In genomic region chr2:160413982-160414381, GRCm38 (mm10) we compare ENCODE assay signal across 10 mouse cellular contexts. TPM values are rescaled to one million over a fixed set of nuclear protein-coding genes. Genes with fewer than 3 reads are reported as not detected.
A peak's percentile ranks its signal among the peaks of the same experiment; 100 is the strongest.
DNase-seq lines count a peak whose midpoint lies in the region; ATAC-seq and TF ChIP-seq lines count a peak whose summit lies in the region.
"Had no signal": no experiment of that assay in that cellular context is flagged by ENCODE, and none has a peak within 500 bp of the region (broad histone marks: within the 10 kb centered on the region; RNA-seq: fewer than 3 reads in every experiment).

No protein-coding gene starts in this region.

- no peaks in the 10 kb centered on the region for H3K27me3 ChIP-seq in heart, embryonic 10.5 days (ENCODE audit: insufficient read depth, poor library complexity, severe bottlenecking)
- no peaks in the 10 kb centered on the region for H3K27me3 ChIP-seq in lung, postnatal 0 days (replicated peaks; ENCODE audit: insufficient read depth, low read length)
- H3K27me3 ChIP-seq: limb, embryonic 12.5 days had no signal

- 94% methylated on average over 5 of the region's 5 CpGs for WGBS in heart, embryonic 10.5 days
- WGBS in lung, postnatal 0 days, result 98% methylated on average over 5 of the region's 5 CpGs

- H3K4me1 ChIP-seq in heart, embryonic 10.5 days, result no peaks in the 10 kb centered on the region
- no peaks in the 10 kb centered on the region for H3K4me1 ChIP-seq in lung, postnatal 0 days (ENCODE audit: insufficient read depth, low read depth, low read length)
- H3K4me1 ChIP-seq: limb, embryonic 12.5 days had no signal

- no peak overlapping the region for H3K4me2 ChIP-seq in lung, postnatal 0 days (replicated peaks; ENCODE audit: low read depth, low read length)
- H3K4me2 ChIP-seq: limb, embryonic 12.5 days had no signal

- TF ChIP-seq EP300 in lung, postnatal 0 days (IDR thresholded peaks at IDR 0.05), result no peak

- peak; percentile 47 for TF ChIP-seq CTCF in lung, postnatal 0 days (IDR thresholded peaks at IDR 0.05)

- H3K4me3 ChIP-seq in heart, embryonic 10.5 days, result no peak overlapping the region
- H3K4me3 ChIP-seq in lung, postnatal 0 days (ENCODE audit: low read depth, low read length), result no peak overlapping the region
- H3K4me3 ChIP-seq: limb, embryonic 12.5 days had no signal

- no peaks in the 10 kb centered on the region for H3K36me3 ChIP-seq in heart, embryonic 10.5 days
- H3K36me3 ChIP-seq in lung, postnatal 0 days (ENCODE audit: insufficient read depth, low read length), result no peaks in the 10 kb centered on the region
- H3K36me3 ChIP-seq: limb, embryonic 12.5 days had no signal

- no peaks in the 10 kb centered on the region for H3K9me3 ChIP-seq in heart, embryonic 10.5 days
- H3K9me3 ChIP-seq in lung, postnatal 0 days (ENCODE audit: low read length), result 0 out of 2 replicates have a peak, but pooled peaks cover 2% of the 10 kb centered on the region

- ATAC-seq in lung, postnatal 0 days, result no peak
- no peak for ATAC-seq in monocyte, adult 5-6 weeks (replicated peaks; ENCODE audit: insufficient number of reproducible peaks, low FRiP score, low TSS enrichment, poor library complexity, severe bottlenecking)

- H3K27ac ChIP-seq in heart, embryonic 10.5 days, result no peak overlapping the region
- H3K27ac ChIP-seq in lung, postnatal 0 days (ENCODE audit: low read length), result no peak overlapping the region
- H3K27ac ChIP-seq: limb, embryonic 12.5 days had no signal

- DNase-seq in heart, adult 18-20 months, result peak; percentile 15 to 39
- no peak for DNase-seq in heart, embryonic 10.5 days (ENCODE audit: low spot score)
- peak; percentile 29 for DNase-seq in 416B (ENCODE audit: low read depth)
- DNase-seq in T-cell, adult 2 months (ENCODE audit: low spot score), result peak; percentile 39
- no peak for DNase-seq in lung, postnatal 0 days (ENCODE audit: low spot score)
- DNase-seq in urinary bladder, adult 2 months (ENCODE audit: low spot score), result no peak
- DNase-seq in urinary bladder, adult 18-20 months (ENCODE audit: low spot score in 2 of 2), result no peak
- DNase-seq: adrenal gland, postnatal 25 days had no signal

- no peak overlapping the region for H3K9ac ChIP-seq in lung, postnatal 0 days (replicated peaks; ENCODE audit: low read depth)
- H3K9ac ChIP-seq: limb, embryonic 12.5 days had no signal

RNA-seq across cellular contexts. Expression of gene Mafb, which starts 47.1 kb away (rescaled TPM):
- total RNA-seq in heart, adult 18-20 months (2021), result 1 to 10 TPM; 8.6 to 9.5 TPM
- 4.6 and 5.5 TPM in 2 replicates for polyA plus RNA-seq in heart, embryonic 10.5 days (2016; fragmentation: Nextera tagmentation; extraction: Ambion mirVana)
- polyA plus RNA-seq in lung, postnatal 0 days (2015; fragmentation: Nextera tagmentation; extraction: Ambion mirVana), result 2.9 and 3.1 TPM in 2 replicates
- polyA plus RNA-seq in urinary bladder, adult 2 months (2012; rRNA removed), result 6.3 and 9.7 TPM in 2 replicates
- total RNA-seq in monocyte, adult 5-6 weeks (2017), result 12.9 to 19.7 TPM (median 18.0 TPM) in 3 replicates

Comparison
In these comparisons a context has a peak if more than half of its experiments do, and no peak if none do; other contexts are left out.
1. DNase-seq: peak in heart, adult 18-20 months (2 of 2), 416B (single experiment) and T-cell, adult 2 months (single experiment); none in heart, embryonic 10.5 days (single experiment), lung, postnatal 0 days (single experiment), urinary bladder, adult 2 months (single experiment) and urinary bladder, adult 18-20 months (0 of 2).